Comparison of ENCODE assay signal across 8 mouse cellular contexts in genomic region chr2:26141893-26142635, GRCm38 (mm10). TPM values are rescaled to one million over a fixed set of nuclear protein-coding genes. Genes with fewer than 3 reads are reported as not detected.
DNase-seq lines count a peak whose midpoint lies in the region; ATAC-seq and TF ChIP-seq lines count a peak whose summit lies in the region.

No protein-coding gene starts in this region.

- peaks cover 43% of the 10 kb centered on the region for H3K4me1 ChIP-seq in kidney, embryonic 16.5 days (ENCODE audit: insufficient read depth, low read length)
- peaks cover 52% of the 10 kb centered on the region for H3K4me1 ChIP-seq in E14TG2a.4 (replicated peaks; ENCODE audit: low read depth, low read length)
- peaks cover 1% of the 10 kb centered on the region; the same call in 1 of the 2 replicates for H3K4me1 ChIP-seq in bone marrow, adult 2 months (ENCODE audit: control insufficient read depth, insufficient read depth, low read length)
- peaks cover 24% of the 10 kb centered on the region for H3K4me1 ChIP-seq in heart, postnatal 0 days (ENCODE audit: control insufficient read depth, insufficient read depth)
- H3K4me1 ChIP-seq in limb, embryonic 14.5 days (ENCODE audit: control insufficient read depth, insufficient read depth, low read length): peaks cover 11% of the 10 kb centered on the region

- no peak for TF ChIP-seq POLR2A in bone marrow, adult 2 months (IDR thresholded peaks at IDR 0.05; ENCODE audit: borderline replicate concordance, control insufficient read depth, low read depth, low read length)
- no peak for TF ChIP-seq POLR2A in limb, embryonic 14.5 days (IDR thresholded peaks at IDR 0.05; ENCODE audit: borderline replicate concordance, extremely low read depth, insufficient read depth, insufficient read length)

- TF ChIP-seq CTCF in E14TG2a.4 (conservative IDR thresholded peaks at IDR 0.05; ENCODE audit: low read length): peak; percentile 23; the same call in 1 of the 2 replicates
- TF ChIP-seq CTCF in bone marrow, adult 2 months (IDR thresholded peaks at IDR 0.05; ENCODE audit: control insufficient read depth, insufficient read depth, low read length): peak; percentile 81
- peak; percentile 78 for TF ChIP-seq CTCF in heart, postnatal 0 days (IDR thresholded peaks at IDR 0.05; ENCODE audit: low read depth)

- 61% methylated on average over 12 of the region's 12 CpGs for WGBS in kidney, embryonic 16.5 days
- 69% methylated on average over 12 of the region's 12 CpGs for WGBS in bone marrow, adult 2 months
- 58% methylated on average over 12 of the region's 12 CpGs for WGBS in heart, postnatal 0 days
- WGBS in limb, embryonic 14.5 days: 64% methylated on average over 12 of the region's 12 CpGs

- H3K9ac ChIP-seq in kidney, embryonic 16.5 days (replicated peaks; ENCODE audit: low read length): no peak overlapping the region
- no peak overlapping the region for H3K9ac ChIP-seq in heart, postnatal 0 days (replicated peaks; ENCODE audit: low read depth, low read length)
- H3K9ac ChIP-seq in limb, embryonic 14.5 days (ENCODE audit: low read depth, low read length, severe bottlenecking): no peak overlapping the region

- H3K4me3 ChIP-seq in kidney, embryonic 16.5 days (ENCODE audit: low read length): no peak overlapping the region
- no peak overlapping the region for H3K4me3 ChIP-seq in E14TG2a.4 (replicated peaks; ENCODE audit: low read length)
- peak overlapping the region; percentile 8 for H3K4me3 ChIP-seq in bone marrow, adult 2 months (replicated peaks; ENCODE audit: control insufficient read depth, low read depth, low read length)
- H3K4me3 ChIP-seq in heart, postnatal 0 days (ENCODE audit: low read depth, low read length): no peak overlapping the region
- H3K4me3 ChIP-seq in limb, embryonic 14.5 days (replicated peaks; ENCODE audit: low read length): no peak overlapping the region

- no peak overlapping the region for H3K27ac ChIP-seq in kidney, embryonic 16.5 days (ENCODE audit: low read length)
- no peak overlapping the region for H3K27ac ChIP-seq in bone marrow, adult 2 months (ENCODE audit: control insufficient read depth, insufficient read depth, low read depth, low read length, poor library complexity)
- no peak overlapping the region for H3K27ac ChIP-seq in heart, postnatal 0 days (ENCODE audit: low read depth)
- no peak overlapping the region for H3K27ac ChIP-seq in limb, embryonic 14.5 days (replicated peaks; ENCODE audit: low read depth, low read length)

- peaks cover 15% of the 10 kb centered on the region for H3K36me3 ChIP-seq in kidney, embryonic 16.5 days (ENCODE audit: insufficient read depth, low read length)
- peaks cover 18% of the 10 kb centered on the region for H3K36me3 ChIP-seq in E14TG2a.4 (ENCODE audit: insufficient read depth, low read length)
- peaks cover 10% of the 10 kb centered on the region; the same call in 1 of the 2 replicates for H3K36me3 ChIP-seq in heart, postnatal 0 days (replicated peaks; ENCODE audit: control insufficient read depth, insufficient read depth, low read length)
- H3K36me3 ChIP-seq in limb, embryonic 14.5 days (ENCODE audit: control insufficient read depth, insufficient read depth, low read length): peaks cover 16% of the 10 kb centered on the region

- no peak overlapping the region for H3K4me2 ChIP-seq in kidney, embryonic 16.5 days (replicated peaks; ENCODE audit: low read depth, low read length)
- no peak overlapping the region for H3K4me2 ChIP-seq in heart, postnatal 0 days (ENCODE audit: low read depth, low read length)
- H3K4me2 ChIP-seq in limb, embryonic 14.5 days (replicated peaks; ENCODE audit: low read depth, low read length, severe bottlenecking): no peak overlapping the region

- no peaks in the 10 kb centered on the region for H3K9me3 ChIP-seq in kidney, embryonic 16.5 days (ENCODE audit: low read length)
- H3K9me3 ChIP-seq in E14TG2a.4 (ENCODE audit: low read length): no peaks in the 10 kb centered on the region
- H3K9me3 ChIP-seq in heart, postnatal 0 days (replicated peaks; ENCODE audit: control insufficient read depth, low read length): no peaks in the 10 kb centered on the region
- H3K9me3 ChIP-seq in limb, embryonic 14.5 days (ENCODE audit: control insufficient read depth, low read length): no peaks in the 10 kb centered on the region

- TF ChIP-seq EP300 in heart, postnatal 0 days (IDR thresholded peaks at IDR 0.05; ENCODE audit: low read depth): no peak

- H3K27me3 ChIP-seq in kidney, embryonic 16.5 days (ENCODE audit: insufficient read depth, low read length): no peaks in the 10 kb centered on the region
- H3K27me3 ChIP-seq in E14TG2a.4 (ENCODE audit: insufficient read depth, low read length): peaks cover 3% of the 10 kb centered on the region; the same call in 1 of the 2 replicates
- no peaks in the 10 kb centered on the region for H3K27me3 ChIP-seq in heart, postnatal 0 days (ENCODE audit: control insufficient read depth, insufficient read depth, low read length)
- H3K27me3 ChIP-seq in limb, embryonic 14.5 days (ENCODE audit: control insufficient read depth, insufficient read depth, low read length): no peaks in the 10 kb centered on the region

- ATAC-seq in kidney, embryonic 16.5 days (ENCODE audit: low FRiP score, low TSS enrichment): no peak
- ATAC-seq in heart, postnatal 0 days (ENCODE audit: insufficient read depth, low read depth): no peak
- ATAC-seq in limb, embryonic 14.5 days (ENCODE audit: low FRiP score, low read depth): no peak

- peak; percentile 78 for DNase-seq in kidney, adult 18-20 months
- no peak for DNase-seq in heart, postnatal 0 days (ENCODE audit: low spot score)
- DNase-seq in limb, embryonic 14.5 days (ENCODE audit: low spot score): peak; percentile 62
- peak; percentile 74 for DNase-seq in right cerebral cortex, postnatal 4 days
- DNase-seq in ovary, adult 18-20 months (ENCODE audit: low spot score): no peak

RNA-seq across cellular contexts. Expression of gene Nacc2, which starts 19.0 kb away (rescaled TPM):
- polyA plus RNA-seq in kidney, embryonic 16.5 days (2015; fragmentation: Nextera tagmentation; extraction: Ambion mirVana): 12.7 and 13.3 TPM in 2 replicates
- polyA plus RNA-seq in bone marrow, adult 2 months (2011; ENCODE audit: insufficient read depth, insufficient read length, low replicate concordance, missing spikeins): 4.0 and 5.8 TPM in 2 replicates
- total RNA-seq in heart, postnatal 0 days (2014; rRNA removed; ENCODE audit: low replicate concordance): 6.8 and 20.6 TPM in 2 replicates
- 5.4 and 6.9 TPM in 2 replicates for polyA plus RNA-seq in heart, postnatal 0 days (2015; fragmentation: Nextera tagmentation; extraction: Ambion mirVana)
- 6.4 and 11.8 TPM in 2 replicates for polyA plus RNA-seq in limb, embryonic 14.5 days (2012; rRNA removed)
- polyA plus RNA-seq in limb, embryonic 14.5 days (2014; fragmentation: Nextera tagmentation; extraction: Ambion mirVana): 5.0 and 5.3 TPM in 2 replicates

Comparison
In these comparisons a context has a peak if more than half of its experiments do, and no peak if none do; other contexts are left out.
1. DNase-seq: peak in kidney, adult 18-20 months (single experiment), limb, embryonic 14.5 days (single experiment) and right cerebral cortex, postnatal 4 days (single experiment); none in heart, postnatal 0 days (single experiment) and ovary, adult 18-20 months (single experiment).
2. CTCF ChIP-seq: peak in every context shown above with its lines; median percentile 81 in bone marrow, adult 2 months; 78 in heart, postnatal 0 days; 23 in E14TG2a.4.